Mouse (Mus musculus) layer of hippocampus, adult 9-10 months (tissue): ENCODE results near the gene Ly6g6c.

ENCODE experiments used
- DNase-seq: peaks from one replicate; pipeline ENCODE4 v3.0.0; 2022; ENCODE audit warnings: low spot score

Gene Ly6g6c

GRCm38 (mm10) chr17:35057090-35057489 is 8.1 kb upstream of the Ly6g6c start:
- no peak for DNase-seq

GRCm38 (mm10) chr17:35058316-35058715 is 6.9 kb upstream of the Ly6g6c start:
- DNase-seq = no peak

- no peak for DNase-seq
Measured at GRCm38 (mm10) chr17:35058911-35059892, 6.0 kb upstream of the Ly6g6c start, which contains the start of gene Ddah2. TSS of gene Ddah2 (plus strand) at chr17:35059035.

DNA sequence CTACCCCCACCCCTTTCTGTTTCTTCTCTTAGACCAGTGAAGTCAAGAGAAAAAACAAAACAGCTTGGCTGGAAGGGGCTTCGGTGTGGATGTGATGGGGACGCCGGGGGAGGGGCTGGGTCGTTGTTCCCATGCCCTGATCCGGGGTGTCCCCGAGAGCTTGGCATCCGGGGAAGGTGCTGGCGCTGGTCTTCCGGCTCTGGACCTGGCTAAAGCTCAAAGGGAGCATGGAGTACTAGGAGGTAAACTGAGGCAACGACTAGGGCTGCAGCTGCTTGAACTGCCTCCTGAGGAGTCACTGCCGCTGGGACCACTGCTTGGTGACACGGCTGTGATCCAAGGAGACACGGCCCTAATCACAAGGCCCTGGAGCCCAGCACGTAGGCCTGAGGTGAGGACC is 5.1 kb upstream of the Ly6g6c start:
- DNase-seq = no peak

DNA sequence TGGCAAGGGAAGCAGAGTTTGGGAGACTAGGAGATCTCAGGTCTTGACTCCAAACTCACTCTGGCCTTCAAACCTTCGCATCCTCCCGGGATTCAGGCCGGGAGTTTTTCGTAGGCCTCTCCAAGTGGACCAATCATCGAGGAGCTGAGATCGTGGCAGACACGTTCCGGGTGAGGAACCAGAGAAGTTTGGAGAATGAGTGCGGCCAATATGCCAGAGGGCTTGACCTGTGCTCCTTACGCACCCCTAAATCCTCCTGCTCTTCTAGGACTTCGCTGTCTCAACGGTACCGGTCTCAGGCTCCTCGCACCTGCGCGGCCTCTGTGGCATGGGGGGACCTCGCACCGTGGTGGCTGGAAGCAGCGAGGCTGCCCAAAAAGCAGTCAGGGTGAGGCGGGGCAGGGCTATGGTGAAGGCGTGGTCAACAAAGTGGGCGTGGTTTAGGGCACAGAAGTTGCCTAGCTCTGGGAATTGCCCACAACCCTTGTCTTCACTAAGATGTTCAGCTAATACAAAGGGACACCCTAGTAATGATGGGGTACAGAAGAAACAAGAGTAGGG is 4.4 kb upstream of the Ly6g6c start:
- DNase-seq = no peak

DNA sequence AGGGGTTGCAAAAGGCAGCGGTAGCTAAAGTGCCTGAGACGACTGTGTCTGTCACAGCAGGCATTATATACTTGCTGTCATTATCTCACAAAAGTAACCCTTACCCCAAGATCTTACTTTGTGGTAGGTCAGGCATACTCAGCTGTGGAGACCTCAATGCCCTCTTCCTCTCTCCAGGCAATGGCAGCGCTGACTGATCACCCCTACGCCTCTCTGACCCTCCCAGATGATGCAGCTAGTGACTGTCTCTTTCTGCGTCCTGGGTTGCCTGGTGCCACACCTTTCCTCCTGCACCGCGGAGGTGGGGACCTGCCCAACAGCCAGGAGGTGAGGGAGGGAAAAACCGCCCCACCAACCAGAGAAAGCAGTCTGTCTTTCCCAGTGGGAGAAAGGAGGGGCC is 3.9 kb upstream of the Ly6g6c start:
- DNase-seq = no peak

DNA sequence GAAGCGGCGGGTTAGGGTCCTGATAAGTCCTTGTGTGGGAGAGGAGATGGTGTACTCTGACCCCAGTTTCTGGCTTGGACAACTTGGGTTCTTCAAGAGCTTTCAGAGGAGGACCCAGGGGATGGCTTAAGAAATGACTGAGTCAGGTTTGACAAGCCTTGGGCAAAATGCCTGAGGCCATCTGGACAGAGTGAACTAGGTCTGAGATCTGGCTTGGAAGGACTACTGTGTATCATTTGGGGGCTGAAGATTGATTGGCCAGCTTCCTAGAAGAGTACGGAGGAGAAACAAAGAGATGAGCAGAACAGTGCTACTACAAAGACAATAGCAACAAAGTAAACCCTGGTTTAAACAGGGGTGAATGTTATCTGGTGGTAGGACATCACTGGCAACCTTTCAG is 1.7 kb upstream of the Ly6g6c start:
- DNase-seq = no peak

DNA sequence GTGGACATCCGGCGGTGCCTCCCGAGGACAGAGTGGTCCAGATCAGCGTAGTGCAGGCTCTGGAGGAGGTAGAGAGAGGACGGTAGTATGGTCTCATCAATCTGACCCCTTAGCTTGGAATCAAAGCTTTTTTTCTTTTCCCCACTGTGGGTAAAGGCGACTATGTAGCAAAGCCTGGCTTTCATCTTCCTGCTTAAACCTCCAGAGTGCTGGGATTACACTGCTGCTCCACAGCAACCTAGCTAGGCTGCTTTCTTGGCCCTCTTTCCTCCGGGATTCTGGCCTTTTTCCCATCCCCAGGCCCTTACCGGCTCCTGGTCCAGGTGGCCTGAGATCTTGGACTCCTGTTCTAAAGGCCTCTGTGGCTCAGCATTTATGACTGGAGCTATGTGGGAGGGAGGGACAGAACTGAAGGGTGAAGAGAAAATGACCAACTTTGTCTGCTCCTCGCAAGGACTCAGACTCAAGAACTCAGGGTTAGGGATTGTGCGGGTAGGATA is 760 bp upstream of the Ly6g6c start:
- no peak for DNase-seq

DNA sequence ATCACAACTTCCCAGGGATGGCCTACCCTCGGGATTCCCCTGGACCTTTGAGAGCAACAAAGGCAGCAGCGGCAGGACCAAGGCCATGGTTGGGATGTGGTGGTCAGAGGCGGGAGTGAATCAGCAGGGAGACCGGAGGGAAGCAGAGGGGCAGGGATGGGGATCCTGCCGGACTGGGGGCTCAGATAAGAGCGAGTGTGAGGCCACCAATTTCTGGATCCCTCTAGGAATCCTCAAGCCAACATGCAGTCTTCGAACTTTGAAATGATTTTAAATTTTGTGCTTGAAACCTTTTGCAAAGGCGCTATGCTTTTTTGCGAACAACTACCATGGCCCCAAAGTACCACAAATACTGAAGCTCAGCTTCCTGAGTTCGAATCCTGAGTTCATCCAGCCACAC is 896 bp downstream of the Ly6g6c start, which contains the start of gene Mpig6b:
TSS of gene Mpig6b (minus strand) at position 101 of the 400 bp plus-strand sequence.
- no peak for DNase-seq

DNA sequence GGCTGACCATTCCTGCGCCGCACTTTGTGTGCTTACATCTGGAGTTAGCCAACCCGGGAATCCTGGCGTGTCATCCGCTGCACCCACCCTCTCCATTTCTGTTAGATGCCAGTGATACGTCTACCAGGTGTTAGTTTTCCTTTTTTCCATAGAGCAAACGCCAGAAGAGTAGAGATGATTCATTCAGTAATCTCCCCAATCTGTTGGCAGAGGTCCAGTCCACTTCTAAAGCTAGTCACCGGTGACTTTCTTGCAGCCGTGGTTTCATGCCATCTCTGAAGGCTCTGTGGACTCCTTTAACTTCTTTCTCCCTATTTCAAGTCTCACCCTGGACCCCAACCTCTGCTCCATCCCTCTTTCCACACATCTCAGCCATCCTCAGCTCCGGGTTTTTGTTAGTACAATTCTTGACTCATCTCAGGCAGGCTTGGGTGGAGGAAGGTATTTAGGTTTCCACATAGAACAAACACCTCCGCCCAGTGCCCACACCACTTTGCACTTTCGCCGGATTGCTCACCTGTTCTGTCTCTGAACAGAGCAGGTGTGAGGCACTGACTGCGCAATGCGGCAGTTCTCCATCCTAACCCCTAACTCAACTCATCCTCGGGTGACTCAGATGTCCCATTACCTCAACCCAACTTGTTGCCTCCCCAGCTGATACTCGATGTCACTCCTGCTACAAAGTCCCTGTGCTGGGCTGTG is 3.2 kb downstream of the Ly6g6c start:
- DNase-seq = no peak

- no peak for DNase-seq
Measured at GRCm38 (mm10) chr17:35070556-35071229, 5.5 kb downstream of the Ly6g6c start.

DNA sequence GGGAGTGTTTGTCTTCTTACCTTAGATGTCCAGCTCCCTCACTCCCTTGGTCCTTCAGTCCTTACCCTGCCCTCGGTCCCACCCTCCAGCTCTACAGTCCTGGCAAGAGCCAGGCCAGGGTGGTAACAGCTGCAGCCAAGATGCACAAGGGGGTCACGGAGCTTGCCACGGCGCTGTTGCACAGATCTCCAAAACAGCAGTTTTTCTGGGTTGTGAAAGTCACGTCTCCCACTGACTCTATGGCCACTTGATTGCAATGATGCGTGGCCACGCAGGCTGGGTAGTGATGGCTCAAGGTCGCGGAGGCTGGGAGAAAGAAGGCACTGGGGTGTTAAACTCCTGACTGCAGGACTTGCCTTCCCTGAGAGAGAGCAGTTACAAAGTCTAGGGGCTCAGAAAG is 6.3 kb downstream of the Ly6g6c start:
- DNase-seq = no peak

DNA sequence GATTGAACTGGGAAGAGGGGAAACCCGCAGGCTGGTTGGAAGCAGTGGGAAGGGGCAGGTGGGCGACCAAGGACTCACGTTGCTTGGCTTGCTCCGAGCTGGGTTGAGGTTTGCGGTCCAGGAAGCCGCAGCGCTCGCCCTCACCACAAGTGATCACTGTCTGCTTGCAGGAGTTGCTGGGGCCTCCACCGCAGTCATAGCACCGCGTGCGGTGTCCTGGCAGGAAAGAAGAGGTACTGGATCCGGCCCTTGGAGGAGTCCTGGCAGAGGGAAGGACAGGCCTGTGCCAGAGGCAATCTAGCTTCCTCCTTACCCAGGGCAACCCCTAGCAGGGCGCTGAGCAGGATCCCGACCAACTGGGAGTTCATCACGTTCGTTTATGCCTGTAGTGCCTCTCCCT is 8.9 kb downstream of the Ly6g6c start:
- DNase-seq = no peak

DNA sequence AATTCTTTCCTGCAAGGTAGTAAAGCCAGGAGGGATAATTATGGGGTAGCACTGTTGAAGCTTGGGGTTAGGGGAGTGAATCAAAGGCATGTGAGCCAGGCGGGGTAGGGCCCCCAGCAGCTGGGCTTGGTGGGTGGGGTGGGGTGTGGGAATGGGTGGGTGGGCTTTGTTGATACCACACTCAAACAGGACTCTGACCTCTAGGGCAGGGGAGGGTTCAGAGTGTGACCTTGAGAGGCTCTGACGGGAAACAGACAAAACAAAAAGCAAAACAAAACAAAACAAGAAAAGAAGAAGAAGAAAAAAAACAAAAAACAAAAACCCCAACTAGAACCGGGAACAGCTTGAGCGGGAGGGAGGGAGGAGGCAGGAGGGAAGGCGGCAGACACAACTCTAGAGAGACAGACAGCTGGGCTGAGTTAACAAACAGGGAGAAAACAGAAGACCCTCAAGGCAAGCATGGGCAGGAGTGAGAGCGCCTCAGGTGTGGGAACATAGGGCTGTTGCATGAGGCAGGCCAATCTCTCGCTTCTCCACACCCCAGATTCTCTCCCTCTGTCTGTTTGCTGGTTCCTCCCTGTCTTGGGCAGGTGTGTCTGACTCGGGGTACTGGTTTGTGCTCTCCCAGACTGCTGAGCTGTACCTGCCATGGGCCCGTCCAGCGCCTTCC is 11.5 kb downstream of the Ly6g6c start, which contains the start of gene Ly6g6e:
TSS of gene Ly6g6e (plus strand) at position 396 of the 670 bp plus-strand sequence.
- no peak for DNase-seq

DNA sequence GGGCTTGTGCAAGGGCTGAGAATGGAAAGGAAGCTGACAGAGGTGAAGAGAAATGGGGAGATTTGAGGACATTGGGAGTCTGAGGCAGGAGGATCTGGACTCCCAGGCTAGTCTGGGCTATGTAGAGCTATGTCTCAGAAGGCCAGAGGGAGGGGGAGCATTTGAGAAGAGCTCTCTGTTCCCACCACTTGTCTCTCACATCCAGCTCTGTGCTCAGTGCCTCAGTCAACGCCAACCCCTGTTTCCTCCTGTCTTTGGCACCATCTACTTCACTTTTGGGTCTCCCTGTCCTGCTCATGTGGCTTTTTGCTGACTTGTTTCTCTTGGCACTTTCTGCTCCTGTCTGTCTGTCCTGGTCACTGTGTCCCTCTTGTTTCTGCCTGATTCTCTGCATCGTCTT is 12.1 kb downstream of the Ly6g6c start:
- no peak for DNase-seq

DNA sequence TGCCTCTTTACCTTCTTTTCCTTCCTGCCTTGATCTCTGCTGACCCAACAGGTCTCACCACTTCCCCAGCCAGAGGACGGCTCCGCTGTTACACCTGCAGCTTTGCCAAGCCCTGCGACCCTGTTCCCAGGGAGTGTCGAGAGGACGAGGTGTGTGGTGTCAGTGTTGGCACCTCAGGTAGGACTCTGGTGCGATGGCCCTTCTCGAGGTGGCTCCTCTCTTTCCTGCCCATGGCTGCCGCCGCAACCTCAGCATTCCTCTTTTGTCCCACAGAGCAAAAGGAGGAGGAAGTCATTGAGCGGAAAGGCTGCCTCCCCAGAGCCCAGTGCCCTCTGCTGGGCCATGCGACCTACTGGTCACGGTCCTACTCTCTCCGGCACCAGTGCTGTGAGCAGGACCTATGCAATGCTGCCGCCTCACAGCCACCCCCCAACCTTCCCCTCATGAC is 12.6 kb downstream of the Ly6g6c start, which contains the start of gene Ly6g6d:
TSS of gene Ly6g6d (minus strand) at position 280 of the 448 bp plus-strand sequence.
- no peak for DNase-seq

- DNase-seq = no peak
Measured at GRCm38 (mm10) chr17:35079778-35080177, 14.6 kb downstream of the Ly6g6c start.

GRCm38 (mm10) chr17:35080248-35080647 is 15.1 kb downstream of the Ly6g6c start:
- DNase-seq = no peak

DNA sequence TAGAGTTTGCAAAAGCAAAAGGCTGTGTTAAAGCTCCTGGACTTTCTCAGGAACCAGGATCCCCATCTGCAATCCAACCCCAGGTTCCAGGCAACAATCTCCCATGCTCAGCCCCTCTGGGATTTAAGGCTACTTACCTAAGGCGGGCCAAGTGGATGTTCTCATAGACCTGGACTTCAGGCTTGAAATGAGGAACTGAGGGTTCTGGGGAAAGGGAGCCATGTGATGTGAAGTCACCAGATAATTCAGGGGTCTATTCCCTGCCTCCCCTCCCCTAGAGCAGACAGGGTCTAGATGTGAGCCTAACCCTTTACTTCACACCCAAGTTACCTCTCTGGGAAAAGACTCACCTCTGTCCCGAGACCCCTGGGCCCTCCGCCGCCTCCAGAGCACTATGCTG is 15.5 kb downstream of the Ly6g6c start:
- DNase-seq = no peak

GRCm38 (mm10) chr17:35082841-35083576 is 17.8 kb downstream of the Ly6g6c start:
- no peak for DNase-seq
